Mouse (Mus musculus) heart, adult 2 months (tissue): ENCODE measurements around the gene AI464131.

Experiments
- CTCF ChIP-seq: fragments of 200-600 bp; IDR thresholded peaks from 2 replicates; pipeline ENCODE4 v1.8.1; 2022; ENCODE audit warnings: antibody characterized with exemption, mild to moderate bottlenecking, moderate library complexity
- EP300 ChIP-seq: fragments of 200-500 bp; IDR thresholded peaks from 2 replicates; pipeline ENCODE4 v1.6.1; 2011; ENCODE audit warnings: low read depth, low read length, control low read depth; ENCODE audit not compliant: insufficient read depth

DNA sequence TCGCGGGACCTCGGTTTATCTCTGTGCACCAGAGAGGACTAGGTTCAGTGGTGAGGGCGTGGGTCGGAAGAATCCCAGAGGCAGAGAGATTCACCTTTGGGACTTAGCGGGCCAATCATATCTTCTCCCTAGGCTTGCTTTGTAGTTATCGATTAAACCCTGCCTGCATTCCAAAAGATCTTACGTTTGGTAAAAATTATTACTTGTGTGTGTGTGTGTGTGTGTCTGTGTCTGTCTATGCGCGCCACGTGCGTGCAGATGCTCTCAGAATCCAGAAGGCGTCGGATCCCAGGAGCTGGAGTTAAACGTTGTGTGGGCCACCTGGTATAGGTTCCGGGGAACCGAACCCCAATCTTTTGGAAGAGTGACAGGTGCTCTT is 37.6 kb downstream of the AI464131 start:
- no peak for TF ChIP-seq CTCF
- no peak for TF ChIP-seq EP300
